21 mouse cellular contexts compared by ENCODE assay signal in genomic region chr11:65137145-65137652, GRCm38 (mm10). TPM values are rescaled to one million over a fixed set of nuclear protein-coding genes. Genes with fewer than 3 reads are reported as not detected.
DNase-seq lines count a peak whose midpoint lies in the region; ATAC-seq and TF ChIP-seq lines count a peak whose summit lies in the region.
"Had no signal": no experiment of that assay in that cellular context is flagged by ENCODE, and none has a peak within 500 bp of the region (broad histone marks: within the 10 kb centered on the region; RNA-seq: fewer than 3 reads in every experiment).

No protein-coding gene starts in this region.

- no peak overlapping the region for H3K9ac ChIP-seq in liver, embryonic 15.5 days
- H3K9ac ChIP-seq in forebrain, postnatal 0 days: no peak overlapping the region
- H3K9ac ChIP-seq: forebrain, embryonic 13.5 days; hindbrain, embryonic 12.5 days had no signal

- H3K4me1 ChIP-seq in kidney, adult 2 months (ENCODE audit: control insufficient read depth, insufficient read depth, low read length): no peaks in the 10 kb centered on the region
- no peaks in the 10 kb centered on the region for H3K4me1 ChIP-seq in liver, embryonic 15.5 days (replicated peaks)
- no peaks in the 10 kb centered on the region for H3K4me1 ChIP-seq in forebrain, postnatal 0 days (ENCODE audit: insufficient read depth)
- H3K4me1 ChIP-seq: embryonic facial prominence, embryonic 10.5 days; forebrain, embryonic 13.5 days had no signal

- DNase-seq in kidney, adult 2 months: peak; percentile 5
- no peak for DNase-seq in kidney, postnatal 25 days
- DNase-seq in Muller cell, postnatal 12 days (ENCODE audit: inconsistent ontology term): peak; percentile 17
- DNase-seq in brain, adult 2 months (ENCODE audit: low read depth, low spot score): peak; percentile 73
- no peak for DNase-seq in forebrain, postnatal 0 days
- no peak for DNase-seq in adrenal gland, postnatal 36 days
- DNase-seq: adrenal gland, adult 8-10 months; cerebellum, adult 18-20 months; cerebellum, adult 9-11 months; gastrocnemius, postnatal 10 days; heart, postnatal 10 days; heart, postnatal 4 days had no signal

- peak; percentile 74; the same call in 1 of the 2 replicates for ATAC-seq in liver, embryonic 15.5 days (ENCODE audit: insufficient read depth)
- no peak for ATAC-seq in forebrain, postnatal 0 days
- ATAC-seq: forebrain, embryonic 13.5 days; hindbrain, embryonic 16.5 days; inflammation-experienced regulatory T-cells, adult 6 months had no signal

- H3K4me2 ChIP-seq in liver, embryonic 15.5 days: no peak overlapping the region
- H3K4me2 ChIP-seq in forebrain, postnatal 0 days (ENCODE audit: low read depth): no peak overlapping the region
- H3K4me2 ChIP-seq: forebrain, embryonic 13.5 days; hindbrain, embryonic 12.5 days had no signal

- no peaks in the 10 kb centered on the region for H3K36me3 ChIP-seq in kidney, adult 2 months (ENCODE audit: control insufficient read depth, insufficient read depth, low read length)
- H3K36me3 ChIP-seq in liver, embryonic 15.5 days (replicated peaks): no peaks in the 10 kb centered on the region
- H3K36me3 ChIP-seq in forebrain, postnatal 0 days (ENCODE audit: insufficient read depth): no peaks in the 10 kb centered on the region
- H3K36me3 ChIP-seq: embryonic facial prominence, embryonic 10.5 days; hindbrain, embryonic 12.5 days had no signal

- H3K27me3 ChIP-seq in kidney, adult 2 months (replicated peaks; ENCODE audit: control insufficient read depth, insufficient read depth, low read length): no peaks in the 10 kb centered on the region
- H3K27me3 ChIP-seq in liver, embryonic 15.5 days: no peaks in the 10 kb centered on the region
- H3K27me3 ChIP-seq in forebrain, postnatal 0 days (ENCODE audit: insufficient read depth, low read length): no peaks in the 10 kb centered on the region
- H3K27me3 ChIP-seq: CH12.LX; forebrain, embryonic 13.5 days; hindbrain, embryonic 12.5 days had no signal

- no peaks in the 10 kb centered on the region for H3K9me3 ChIP-seq in liver, embryonic 15.5 days (replicated peaks)
- no peaks in the 10 kb centered on the region for H3K9me3 ChIP-seq in forebrain, postnatal 0 days (ENCODE audit: low read length)
- H3K9me3 ChIP-seq: embryonic facial prominence, embryonic 10.5 days; forebrain, embryonic 13.5 days; hindbrain, embryonic 12.5 days had no signal

- no peak overlapping the region for H3K27ac ChIP-seq in kidney, adult 2 months (ENCODE audit: insufficient read depth, low read depth, low read length)
- H3K27ac ChIP-seq in liver, embryonic 15.5 days (replicated peaks): no peak overlapping the region
- no peak overlapping the region for H3K27ac ChIP-seq in forebrain, postnatal 0 days (ENCODE audit: low read depth, low read length)
- H3K27ac ChIP-seq: embryonic facial prominence, embryonic 10.5 days; forebrain, embryonic 13.5 days; hindbrain, embryonic 12.5 days had no signal

- WGBS in kidney, adult 2 months: 66% methylated on average over 2 of the region's 2 CpGs
- 58% methylated on average over 2 of the region's 2 CpGs for WGBS in liver, embryonic 15.5 days (ENCODE audit: insufficient replicate concordance)
- 66% methylated on average over 2 of the region's 2 CpGs for WGBS in forebrain, postnatal 0 days

- H3K4me3 ChIP-seq in kidney, adult 2 months (ENCODE audit: insufficient read depth, low read depth, low read length): no peak overlapping the region
- no peak overlapping the region for H3K4me3 ChIP-seq in liver, embryonic 15.5 days (replicated peaks)
- H3K4me3 ChIP-seq in forebrain, postnatal 0 days (ENCODE audit: low read depth, low read length): no peak overlapping the region
- H3K4me3 ChIP-seq: embryonic facial prominence, embryonic 10.5 days; forebrain, embryonic 13.5 days; hindbrain, embryonic 12.5 days had no signal

- no peak for TF ChIP-seq CTCF in kidney, adult 2 months (conservative IDR thresholded peaks at IDR 0.05; ENCODE audit: insufficient read depth, insufficient read length, low read depth, low read length)
- no peak for TF ChIP-seq CTCF in forebrain, postnatal 0 days (IDR thresholded peaks at IDR 0.05; ENCODE audit: low read depth)

- no peak for TF ChIP-seq POLR2A in kidney, adult 2 months (IDR thresholded peaks at IDR 0.05; ENCODE audit: low read depth, low read length)

RNA-seq across cellular contexts. Expression of gene 1700086D15Rik, which starts 22.5 kb away (rescaled TPM):
- polyA plus RNA-seq in kidney, adult 2 months (2012; rRNA removed): 0.09 and 0.11 TPM in 2 replicates
- not detected in 2 replicates for polyA plus RNA-seq in liver, embryonic 15.5 days (2015; fragmentation: Nextera tagmentation; extraction: Ambion mirVana)
- 0.71 and 1.5 TPM in 2 replicates for total RNA-seq in forebrain, postnatal 0 days (2014; rRNA removed)
- polyA plus RNA-seq in forebrain, postnatal 0 days (2015; fragmentation: Nextera tagmentation; extraction: Ambion mirVana): 0.21 and 0.33 TPM in 2 replicates
- total RNA-seq in adrenal gland, postnatal 36 days (2021): under 1 TPM; 0.33 to 0.36 TPM
- total RNA-seq: CH12.LX had no signal
- polyA plus RNA-seq: embryonic facial prominence, embryonic 10.5 days; embryonic facial prominence, embryonic 14.5 days; forebrain, embryonic 13.5 days; heart, embryonic 14.5 days; hindbrain, embryonic 12.5 days; inflammation-experienced regulatory T-cells, adult 6 months had no signal

RNA-seq across cellular contexts. Expression of gene Arhgap44, which starts 25.6 kb away (rescaled TPM):
- 5.0 and 6.7 TPM in 2 replicates for polyA plus RNA-seq in kidney, adult 2 months (2012; rRNA removed)
- 0.91 and 1.0 TPM in 2 replicates for polyA plus RNA-seq in liver, embryonic 15.5 days (2015; fragmentation: Nextera tagmentation; extraction: Ambion mirVana)
- 27.4 and 29.6 TPM in 2 replicates for total RNA-seq in forebrain, postnatal 0 days (2014; rRNA removed)
- 13.6 and 17.4 TPM in 2 replicates for polyA plus RNA-seq in forebrain, postnatal 0 days (2015; fragmentation: Nextera tagmentation; extraction: Ambion mirVana)
- 10 to 100 TPM in 1 of 2 experiments, 1 to 10 TPM in 1; 8.3 to 10.6 TPM for total RNA-seq in adrenal gland, postnatal 36 days (2021)
- total RNA-seq: CH12.LX had no signal

Comparison
In these comparisons a context has a peak if more than half of its experiments do, and no peak if none do; other contexts are left out.
1. DNase-seq: peak in kidney, adult 2 months (single experiment), Muller cell, postnatal 12 days (single experiment) and brain, adult 2 months (single experiment); none in kidney, postnatal 25 days (0 of 2), forebrain, postnatal 0 days (single experiment) and adrenal gland, postnatal 36 days (0 of 2).